Mouse (Mus musculus): Measurements from ENCODE around the gene Slc36a3. TPM values are rescaled to one million over a fixed set of nuclear protein-coding genes. Genes with fewer than 3 reads are reported as not detected.
A peak's percentile ranks its signal among the peaks of the same experiment; 100 is the strongest.

Gene Slc36a3
- total and polyA plus RNA-seq, 3 experiments = not detected

GRCm38 (mm10) chr11:55075602-55076001, 75.9 kb downstream of the Slc36a3 start:
- 24% methylated on average over 2 of the region's 2 CpGs for WGBS
- Histone ChIP-seq H3K79me2 (replicated peaks; ENCODE audit: control insufficient read depth, insufficient read depth, low read length) (no peaks in the 10 kb centered on the region), H3K9ac (ENCODE audit: low read depth, low read length) (no peak overlapping the region), H3K4me3 (no peak overlapping the region), H3K27ac (peak overlapping the region; percentile 19; the same call in 1 of the 2 replicates), H3K27me3 (ENCODE audit: control insufficient read depth, insufficient read depth, low read length) (no peaks in the 10 kb centered on the region), H3K4me1 (ENCODE audit: control insufficient read depth, insufficient read depth, low read length) (peaks cover 10% of the 10 kb centered on the region), H3K36me3 (ENCODE audit: control insufficient read depth, insufficient read depth, low read length) (peaks cover 2% of the 10 kb centered on the region; the same call in 1 of the 2 replicates)
- no peak for TF ChIP-seq POLR2A (IDR thresholded peaks at IDR 0.05; ENCODE audit: insufficient read depth, low read depth, low read length)
- no peak for TF ChIP-seq EP300 (IDR thresholded peaks at IDR 0.05; ENCODE audit: insufficient read depth, low read depth, low read length)
- no peak for TF ChIP-seq CTCF (IDR thresholded peaks at IDR 0.05)
- DNase-seq = peak; percentile 64 to 70
- intact Hi-C loops (cut with DNase I) = no loop called here

Other genes starting within 250 kb of the Slc36a3 start
- gene Gpx3, start 249.3 kb downstream of the Slc36a3 start, total RNA-seq (2021) = 100 to 1,000 TPM; 219 to 246 TPM
- 362 and 401 TPM in 2 replicates for gene Gpx3, start 249.3 kb downstream of the Slc36a3 start, polyA plus RNA-seq (2012; rRNA removed)
- 10 to 100 TPM; 25.9 to 34.4 TPM for gene Tnip1, start 188.8 kb downstream of the Slc36a3 start, total RNA-seq (2021)
- gene Tnip1, start 188.8 kb downstream of the Slc36a3 start, polyA plus RNA-seq (2012; rRNA removed) = 26.6 and 31.9 TPM in 2 replicates
- gene Anxa6, start 118.3 kb downstream of the Slc36a3 start, total RNA-seq (2021) = 100 to 1,000 TPM; 205 to 213 TPM
- 136 and 193 TPM in 2 replicates for gene Anxa6, start 118.3 kb downstream of the Slc36a3 start, polyA plus RNA-seq (2012; rRNA removed)
- 1 to 10 TPM; 6.5 to 9.7 TPM for gene Ccdc69, start 73.6 kb downstream of the Slc36a3 start, total RNA-seq (2021)
- gene Ccdc69, start 73.6 kb downstream of the Slc36a3 start, polyA plus RNA-seq (2012; rRNA removed) = 9.2 and 24.8 TPM in 2 replicates
- 10 to 100 TPM; 10.3 to 10.8 TPM for gene Gm2a, start 53.6 kb downstream of the Slc36a3 start, total RNA-seq (2021)
- 18.6 and 19.8 TPM in 2 replicates for gene Gm2a, start 53.6 kb downstream of the Slc36a3 start, polyA plus RNA-seq (2012; rRNA removed)
- gene Slc36a2, start 33.4 kb upstream of the Slc36a3 start, total RNA-seq (2021) = 10 to 100 TPM; 10.6 to 12.1 TPM
- 70.1 and 80.6 TPM in 2 replicates for gene Slc36a2, start 33.4 kb upstream of the Slc36a3 start, polyA plus RNA-seq (2012; rRNA removed)
- 10 to 100 TPM; 11.4 to 13.2 TPM for gene Slc36a1, start 52.6 kb upstream of the Slc36a3 start, total RNA-seq (2021)
- gene Slc36a1, start 52.6 kb upstream of the Slc36a3 start, polyA plus RNA-seq (2012; rRNA removed) = 11.4 and 11.9 TPM in 2 replicates
- gene Fat2, start 184.9 kb upstream of the Slc36a3 start, total RNA-seq (2021) = under 1 TPM; 0.03 to 0.09 TPM
- gene Fat2, start 184.9 kb upstream of the Slc36a3 start, polyA plus RNA-seq (2012; rRNA removed) = 0.09 and 0.14 TPM in 2 replicates